Mouse (Mus musculus) C2C12 (cell line): ENCODE measurements around the gene Stau1.

Experiments
- CTCF ChIP-seq: IDR thresholded peaks from one replicate; pipeline ENCODE4 v1.5.1; 2011; ENCODE audit not compliant: control insufficient read depth, insufficient read depth, insufficient read length
- FOSL1 ChIP-seq: IDR thresholded peaks from one replicate; pipeline ENCODE4 v1.8.0; 2011; ENCODE audit warnings: mild to moderate bottlenecking, low read length; ENCODE audit not compliant: poor library complexity, insufficient read depth, severe bottlenecking
- MAX ChIP-seq: IDR thresholded peaks from one replicate; pipeline ENCODE4 v1.6.1; 2011; ENCODE audit warnings: mild to moderate bottlenecking, control low read depth
- MYOG ChIP-seq: IDR thresholded peaks from one replicate; pipeline ENCODE4 v1.6.1; 2011; ENCODE audit not compliant: control insufficient read depth, insufficient read length; ENCODE audit errors: extremely low read depth
- USF1 ChIP-seq: IDR thresholded peaks from one replicate; pipeline ENCODE4 v1.6.1; 2011; ENCODE audit warnings: low read depth, mild to moderate bottlenecking, control low read depth, moderate library complexity

GRCm38 (mm10) chr2:167038716-167039115 lies 42.6 kb upstream of the Stau1 start:
- no peak for TF ChIP-seq CTCF
- no peak for TF ChIP-seq MAX
- TF ChIP-seq MYOG: no peak
- no peak for TF ChIP-seq FOSL1
- no peak for TF ChIP-seq USF1
